Mouse (Mus musculus): Measurements from ENCODE around the gene Hoxc12.

DNA sequence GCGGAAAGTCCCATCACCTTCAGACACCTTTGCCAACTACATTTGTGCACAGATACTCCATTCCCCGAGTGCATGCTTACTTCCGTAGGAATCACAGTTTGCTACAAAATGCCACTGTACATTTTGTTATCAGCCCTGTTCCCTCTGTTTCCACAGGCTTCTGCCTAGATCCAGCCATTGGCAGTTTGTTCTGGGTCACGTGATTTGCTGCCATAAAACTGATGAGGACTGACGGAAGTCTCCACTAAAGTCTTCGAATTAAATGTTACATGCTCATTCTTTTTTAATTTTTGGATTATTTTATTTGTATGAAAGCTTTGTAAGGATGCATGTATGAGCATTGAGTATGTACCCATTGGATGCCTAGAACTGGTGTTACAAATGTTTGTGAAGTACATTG is 41.4 kb upstream of the Hoxc12 start:
- TF ChIP-seq TAL1 (IDR thresholded peaks at IDR 0.05; ENCODE audit: low read length): no peak
- no peak for TF ChIP-seq GATA1 (IDR thresholded peaks at IDR 0.05; ENCODE audit: low read length)

Measured in erythroblast, embryonic 14.5 days (primary cell).